Mouse (Mus musculus): ENCODE data around the gene Tbx19. TPM values are rescaled to one million over a fixed set of nuclear protein-coding genes. Genes with fewer than 3 reads are reported as not detected.
A peak's percentile ranks its signal among the peaks of the same experiment; 100 is the strongest.

The Tbx19 gene
- polyA plus RNA-seq, 1 experiment from 2014 or later = not detected

- H3K27ac ChIP-seq (ENCODE audit: low read depth, low read length) = no peak overlapping the region
- H3K9ac ChIP-seq (ENCODE audit: low read depth, low read length) = no peak overlapping the region
- no peaks in the 10 kb centered on the region for H3K27me3 ChIP-seq (replicated peaks; ENCODE audit: control insufficient read depth, insufficient read depth, low read length)
- H3K4me1 ChIP-seq (replicated peaks; ENCODE audit: control insufficient read depth, insufficient read depth, low read length) = peaks cover 10% of the 10 kb centered on the region
- no peak overlapping the region for H3K4me3 ChIP-seq (ENCODE audit: low read depth, low read length)
- H3K9me3 ChIP-seq (ENCODE audit: control insufficient read depth) = no peaks in the 10 kb centered on the region
- H3K36me3 ChIP-seq (ENCODE audit: control insufficient read depth, insufficient read depth) = no peaks in the 10 kb centered on the region
- peak; percentile 12; the same call in 1 of the 2 replicates for ATAC-seq
- 39% methylated on average over 1 of the region's 1 CpGs for WGBS
- no peak overlapping the region for H3K4me2 ChIP-seq (replicated peaks; ENCODE audit: low read depth)
- TF ChIP-seq CTCF (IDR thresholded peaks at IDR 0.05; ENCODE audit: low read depth) = no peak
Measured at GRCm38 (mm10) chr1:165198951-165199350, 38.4 kb upstream of the Tbx19 start.

GRCm38 (mm10) chr1:165197875-165198274 is 37.3 kb upstream of the Tbx19 start:
- no peak for TF ChIP-seq CTCF (IDR thresholded peaks at IDR 0.05; ENCODE audit: low read depth)
- Histone ChIP-seq H3K4me1 (replicated peaks; ENCODE audit: control insufficient read depth, insufficient read depth, low read length) (peaks cover 10% of the 10 kb centered on the region), H3K9ac (ENCODE audit: low read depth, low read length) (no peak overlapping the region), H3K4me2 (replicated peaks; ENCODE audit: low read depth) (no peak overlapping the region), H3K9me3 (ENCODE audit: control insufficient read depth) (no peaks in the 10 kb centered on the region), H3K36me3 (ENCODE audit: control insufficient read depth, insufficient read depth) (no peaks in the 10 kb centered on the region), H3K4me3 (ENCODE audit: low read depth, low read length) (no peak overlapping the region), H3K27me3 (replicated peaks; ENCODE audit: control insufficient read depth, insufficient read depth, low read length) (no peaks in the 10 kb centered on the region), H3K27ac (ENCODE audit: low read depth, low read length) (no peak overlapping the region)
- no peak for ATAC-seq
- WGBS = 30% methylated on average over 3 of the region's 3 CpGs

GRCm38 (mm10) chr1:165195396-165195960 is 34.9 kb upstream of the Tbx19 start:
- 0 out of 2 replicates have a peak overlapping the region, but pooled peaks have one; percentile 9 for H3K27ac ChIP-seq (ENCODE audit: low read depth, low read length)
- ATAC-seq = no peak
- H3K36me3 ChIP-seq (ENCODE audit: control insufficient read depth, insufficient read depth) = no peaks in the 10 kb centered on the region
- no peak for TF ChIP-seq CTCF (IDR thresholded peaks at IDR 0.05; ENCODE audit: low read depth)
- H3K4me3 ChIP-seq (ENCODE audit: low read depth, low read length) = no peak overlapping the region
- no peak overlapping the region for H3K9ac ChIP-seq (ENCODE audit: low read depth, low read length)
- H3K4me2 ChIP-seq (replicated peaks; ENCODE audit: low read depth) = no peak overlapping the region
- H3K27me3 ChIP-seq (replicated peaks; ENCODE audit: control insufficient read depth, insufficient read depth, low read length) = no peaks in the 10 kb centered on the region
- H3K9me3 ChIP-seq (ENCODE audit: control insufficient read depth) = no peaks in the 10 kb centered on the region
- 67% methylated on average over 3 of the region's 3 CpGs for WGBS
- peaks cover 10% of the 10 kb centered on the region for H3K4me1 ChIP-seq (replicated peaks; ENCODE audit: control insufficient read depth, insufficient read depth, low read length)

- H3K9me3 ChIP-seq (ENCODE audit: control insufficient read depth) = no peaks in the 10 kb centered on the region
- no peaks in the 10 kb centered on the region for H3K27me3 ChIP-seq (replicated peaks; ENCODE audit: control insufficient read depth, insufficient read depth, low read length)
- peaks cover 10% of the 10 kb centered on the region for H3K4me1 ChIP-seq (replicated peaks; ENCODE audit: control insufficient read depth, insufficient read depth, low read length)
- H3K9ac ChIP-seq (ENCODE audit: low read depth, low read length) = peak overlapping the region; percentile 92
- WGBS = 6% methylated on average over 5 of the region's 5 CpGs
- H3K27ac ChIP-seq (ENCODE audit: low read depth, low read length) = peak overlapping the region; percentile 95
- ATAC-seq = peak; percentile 44
- H3K4me2 ChIP-seq (replicated peaks; ENCODE audit: low read depth) = peak overlapping the region; percentile 87
- TF ChIP-seq CTCF (IDR thresholded peaks at IDR 0.05; ENCODE audit: low read depth) = no peak
- peak overlapping the region; percentile 84 for H3K4me3 ChIP-seq (ENCODE audit: low read depth, low read length)
- H3K36me3 ChIP-seq (ENCODE audit: control insufficient read depth, insufficient read depth) = no peaks in the 10 kb centered on the region
Measured at GRCm38 (mm10) chr1:165194662-165195013, 34.1 kb upstream of the Tbx19 start.

- H3K36me3 ChIP-seq (ENCODE audit: control insufficient read depth, insufficient read depth) = no peaks in the 10 kb centered on the region
- H3K4me3 ChIP-seq (ENCODE audit: low read depth, low read length) = peak within 1 kb of the TSS; percentile 84
- peak; percentile 58 for TF ChIP-seq CTCF (IDR thresholded peaks at IDR 0.05; ENCODE audit: low read depth)
- H3K27ac ChIP-seq (ENCODE audit: low read depth, low read length) = peak within 1 kb of the TSS; percentile 95
- no peaks in the 10 kb centered on the region for H3K27me3 ChIP-seq (replicated peaks; ENCODE audit: control insufficient read depth, insufficient read depth, low read length)
- WGBS = under 1% methylated on average over 69 of the region's 69 CpGs
- H3K9me3 ChIP-seq (ENCODE audit: control insufficient read depth) = no peaks in the 10 kb centered on the region
- ATAC-seq = peak; percentile 95
- peak within 1 kb of the TSS; percentile 87 for H3K4me2 ChIP-seq (replicated peaks; ENCODE audit: low read depth)
- H3K9ac ChIP-seq (ENCODE audit: low read depth, low read length) = peak within 1 kb of the TSS; percentile 92
- peaks cover 6% of the 10 kb centered on the region for H3K4me1 ChIP-seq (replicated peaks; ENCODE audit: control insufficient read depth, insufficient read depth, low read length)
Measured at GRCm38 (mm10) chr1:165193880-165194661, 33.5 kb upstream of the Tbx19 start, which contains the start of gene Sft2d2. TSS of gene Sft2d2 (minus strand) at chr1:165194438.

- Histone ChIP-seq H3K9ac (ENCODE audit: low read depth, low read length) (peak overlapping the region; percentile 92), H3K27ac (ENCODE audit: low read depth, low read length) (peak overlapping the region; percentile 95), H3K4me2 (replicated peaks; ENCODE audit: low read depth) (peak overlapping the region; percentile 87), H3K4me1 (replicated peaks; ENCODE audit: control insufficient read depth, insufficient read depth, low read length) (peaks cover 8% of the 10 kb centered on the region), H3K9me3 (ENCODE audit: control insufficient read depth) (no peaks in the 10 kb centered on the region), H3K4me3 (ENCODE audit: low read depth, low read length) (peak overlapping the region; percentile 84), H3K27me3 (replicated peaks; ENCODE audit: control insufficient read depth, insufficient read depth, low read length) (no peaks in the 10 kb centered on the region), H3K36me3 (ENCODE audit: control insufficient read depth, insufficient read depth) (no peaks in the 10 kb centered on the region)
- no peak for TF ChIP-seq CTCF (IDR thresholded peaks at IDR 0.05; ENCODE audit: low read depth)
- ATAC-seq = no peak
- 8% methylated on average over 7 of the region's 7 CpGs for WGBS
Measured at GRCm38 (mm10) chr1:165193426-165193825, 32.9 kb upstream of the Tbx19 start.
